Mouse (Mus musculus) embryonic fibroblast, embryonic 13.5 days (primary cell): ENCODE measurements around the gene Spint2.

Source experiments
- CTCF ChIP-seq: IDR thresholded peaks from 2 replicates; pipeline ENCODE4 v1.5.1; 2011; ENCODE audit warnings: mild to moderate bottlenecking, control low read depth, low read length, moderate library complexity, borderline replicate concordance; ENCODE audit not compliant: insufficient read depth
- POLR2A ChIP-seq: IDR thresholded peaks from 2 replicates; pipeline ENCODE4 v1.6.1; 2011; ENCODE audit warnings: low read depth, mild to moderate bottlenecking, control low read depth, low read length, moderate library complexity

DNA sequence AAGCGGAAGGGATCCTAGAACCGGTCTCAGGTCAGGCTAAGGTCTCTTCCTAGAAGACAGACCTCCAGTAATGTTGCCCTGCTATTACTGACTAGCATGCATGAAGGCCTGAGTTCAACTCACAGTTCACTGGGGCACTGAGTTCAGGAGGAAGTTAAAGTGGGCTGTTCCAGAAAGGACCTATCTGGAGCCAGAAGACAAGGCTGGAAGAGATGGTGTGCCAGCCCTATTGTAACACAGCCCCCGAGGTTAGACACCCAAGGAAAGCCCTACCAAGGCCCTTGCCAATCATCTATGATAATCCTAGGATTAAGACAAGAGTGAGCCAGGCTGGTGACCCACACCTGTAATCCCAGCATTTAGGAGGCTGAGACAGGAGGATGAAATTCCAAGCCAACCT lies 50.2 kb downstream of the Spint2 start:
- no peak for TF ChIP-seq POLR2A
- TF ChIP-seq CTCF: no peak
